Mouse (Mus musculus) forebrain, embryonic 11.5 days (tissue): ENCODE measurements around the gene Six5. TPM values are rescaled to one million over a fixed set of nuclear protein-coding genes. Genes with fewer than 3 reads are reported as not detected.

Source experiments
- ATAC-seq: fragments of 200-750 bp; cut with Nextera tagmentation; replicated peaks from 2 replicates; pipeline ENCODE4 v1.8.0; 2017; ENCODE audit warnings: moderate TSS enrichment; ENCODE audit not compliant: low FRiP score
- DNase-seq: peaks from one replicate; pipeline ENCODE4 v3.0.0-alpha.2; 2017; ENCODE audit warnings: low spot score
- H3K27ac ChIP-seq: fragments of 300-500 bp; sonication (generic); 2 replicates; pipeline ENCODE4 v1.5.1; 2014; ENCODE audit warnings: low read depth, low read length
- H3K27me3 ChIP-seq: fragments of 300-500 bp; sonication (generic); 2 replicates; pipeline ENCODE4 v1.6.1; 2014; ENCODE audit warnings: mild to moderate bottlenecking, low read length, mixed read lengths; ENCODE audit not compliant: control insufficient read depth, insufficient read depth
- H3K36me3 ChIP-seq: fragments of 300-500 bp; sonication (generic); 2 replicates; pipeline ENCODE4 v1.6.1; 2014; ENCODE audit warnings: mild to moderate bottlenecking, low read length, moderate library complexity, mixed read lengths; ENCODE audit not compliant: control insufficient read depth, insufficient read depth
- H3K4me1 ChIP-seq: fragments of 300-500 bp; sonication (generic); replicated peaks from 2 replicates; pipeline ENCODE4 v1.6.1; 2014; ENCODE audit warnings: low read length, mixed read lengths; ENCODE audit not compliant: control insufficient read depth, insufficient read depth
- H3K4me2 ChIP-seq: fragments of 300-500 bp; sonication (generic); 2 replicates; pipeline ENCODE4 v1.6.1; 2014; ENCODE audit warnings: low read depth, mild to moderate bottlenecking, low read length, moderate library complexity, mixed read lengths; ENCODE audit not compliant: severe bottlenecking
- H3K4me3 ChIP-seq: fragments of 300-500 bp; sonication (generic); 2 replicates; pipeline ENCODE4 v1.5.1; 2014; ENCODE audit warnings: low read depth, low read length
- H3K9ac ChIP-seq: fragments of 300-500 bp; sonication (generic); 2 replicates; pipeline ENCODE4 v1.6.1; 2014; ENCODE audit warnings: low read length
- H3K9me3 ChIP-seq: fragments of 300-500 bp; sonication (generic); 2 replicates; pipeline ENCODE4 v1.6.1; 2016; ENCODE audit warnings: low read length, mixed read lengths; ENCODE audit not compliant: control insufficient read depth
- WGBS: fragments of 180-500 bp; shearing (Covaris S2); extraction: QIAGEN DNeasy Blood & Tissue Kit; methylation state at CpG from one replicate; pipeline ENCODE4 v1.1.7; 2014; 5-methylcytosine and 5-hydroxymethylcytosine counted together
- polyA plus RNA-seq: library from polyadenylated mRNA; unstranded; fragments of >200 nt; fragmentation: Nextera tagmentation; extraction: Ambion mirVana; gene quantifications from 2 replicates; pipeline ENCODE4 v1.2.1, GENCODE M21; 2014

Six5 gene
- polyA plus RNA-seq, 1 experiment from 2014 or later, result 9.9 TPM

DNA sequence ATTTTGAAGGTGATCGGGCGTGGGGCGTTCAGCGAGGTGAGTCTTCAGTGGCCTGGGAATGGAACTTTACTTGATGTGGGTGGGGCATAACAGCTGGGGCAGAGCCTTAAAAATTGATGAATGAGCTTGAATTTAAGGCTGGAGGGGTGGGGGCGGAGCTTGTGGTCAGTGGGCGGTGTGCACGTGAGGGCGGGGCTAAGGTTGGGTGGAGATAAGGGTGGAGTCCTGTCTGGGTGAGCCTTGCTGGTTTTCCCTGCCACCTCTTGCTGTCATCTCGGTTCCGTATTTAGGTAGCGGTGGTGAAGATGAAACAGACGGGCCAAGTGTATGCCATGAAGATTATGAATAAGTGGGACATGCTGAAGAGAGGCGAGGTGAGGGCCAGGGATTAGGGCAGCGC lies 8.4 kb upstream of the Six5 start:
- Histone ChIP-seq H3K27me3 (peaks cover 4% of the 10 kb centered on the region; the same call in 1 of the 2 replicates), H3K9ac (no peak overlapping the region), H3K4me2 (0 out of 2 replicates have a peak overlapping the region, but pooled peaks have one; percentile 24), H3K9me3 (no peaks in the 10 kb centered on the region), H3K36me3 (peaks cover 2% of the 10 kb centered on the region; the same call in 1 of the 2 replicates), H3K4me1 (peaks cover 7% of the 10 kb centered on the region), H3K27ac (no peak overlapping the region), H3K4me3 (no peak overlapping the region)
- WGBS, result 9% methylated on average over 14 of the region's 14 CpGs
- DNase-seq (no peak), ATAC-seq (0 out of 2 replicates have a peak, but pooled peaks have one; percentile 31)

GRCm38 (mm10) chr7:19086760-19087159 lies 7.6 kb upstream of the Six5 start:
- ATAC-seq (no peak), DNase-seq (no peak)
- H3K27ac ChIP-seq, result no peak overlapping the region
- H3K9ac ChIP-seq, result no peak overlapping the region
- peaks cover 11% of the 10 kb centered on the region for H3K27me3 ChIP-seq
- 55% methylated on average over 18 of the region's 18 CpGs for WGBS
- H3K4me1 ChIP-seq, result peaks cover 9% of the 10 kb centered on the region
- H3K4me2 ChIP-seq, result no peak overlapping the region
- H3K4me3 ChIP-seq, result no peak overlapping the region
- H3K9me3 ChIP-seq, result no peaks in the 10 kb centered on the region
- H3K36me3 ChIP-seq, result peaks cover 1% of the 10 kb centered on the region; the same call in 1 of the 2 replicates

- WGBS, result 49% methylated on average over 10 of the region's 10 CpGs
Measured at GRCm38 (mm10) chr7:19088813-19089212, 5.6 kb upstream of the Six5 start.

GRCm38 (mm10) chr7:19091913-19092312 lies 2.5 kb upstream of the Six5 start:
- no peaks in the 10 kb centered on the region for H3K9me3 ChIP-seq
- peaks cover 13% of the 10 kb centered on the region for H3K27me3 ChIP-seq
- ATAC-seq, result no peak
- no peak overlapping the region for H3K27ac ChIP-seq
- peak overlapping the region; percentile 95 for H3K4me2 ChIP-seq
- WGBS, result 17% methylated on average over 14 of the region's 17 CpGs
- H3K4me3 ChIP-seq, result peak overlapping the region; percentile 72; the same call in 1 of the 2 replicates
- no peaks in the 10 kb centered on the region; the same call in 1 of the 2 replicates for H3K36me3 ChIP-seq
- H3K9ac ChIP-seq, result peak overlapping the region; percentile 30
- peak; percentile 65 for DNase-seq
- H3K4me1 ChIP-seq, result peaks cover 29% of the 10 kb centered on the region

More at GRCm38 (mm10) chr7:19088813-19089212, 5.6 kb upstream of the Six5 start:
- DNase-seq (peak; percentile 85), ATAC-seq (no peak)
- Histone ChIP-seq H3K4me2 (no peak overlapping the region), H3K36me3 (no peaks in the 10 kb centered on the region; the same call in 1 of the 2 replicates), H3K27ac (no peak overlapping the region), H3K4me1 (peaks cover 25% of the 10 kb centered on the region), H3K4me3 (no peak overlapping the region), H3K27me3 (peaks cover 13% of the 10 kb centered on the region), H3K9ac (no peak overlapping the region), H3K9me3 (no peaks in the 10 kb centered on the region)

GRCm38 (mm10) chr7:19092381-19093173 lies 1.8 kb upstream of the Six5 start:
- 4% methylated on average over 38 of the region's 38 CpGs for WGBS
- Histone ChIP-seq H3K36me3 (no peaks in the 10 kb centered on the region), H3K9me3 (no peaks in the 10 kb centered on the region), H3K27ac (peak overlapping the region; percentile 76), H3K9ac (peak overlapping the region; percentile 56), H3K4me2 (peak overlapping the region; percentile 95), H3K27me3 (peaks cover 13% of the 10 kb centered on the region), H3K4me3 (peak overlapping the region; percentile 72), H3K4me1 (peaks cover 33% of the 10 kb centered on the region)
- ATAC-seq (peak; percentile 68), DNase-seq (peak; percentile 91)

DNA sequence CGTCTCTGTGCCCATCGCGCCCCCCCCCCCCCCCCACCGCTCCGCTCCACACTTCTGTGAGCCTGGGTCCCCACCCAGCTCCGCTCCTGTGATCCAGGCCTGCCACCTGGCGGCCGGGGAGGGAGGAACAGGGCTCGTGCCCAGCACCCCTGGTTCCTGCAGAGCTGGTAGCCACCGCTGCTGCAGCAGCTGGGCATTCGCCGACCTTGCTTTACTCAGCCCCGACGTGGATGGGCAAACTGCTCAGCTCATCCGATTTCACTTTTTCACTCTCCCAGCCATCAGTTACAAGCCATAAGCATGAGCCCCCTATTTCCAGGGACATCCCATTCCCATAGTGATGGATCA lies 1.2 kb upstream of the Six5 start:
- peak; percentile 44 for ATAC-seq
- no peaks in the 10 kb centered on the region for H3K36me3 ChIP-seq
- H3K9me3 ChIP-seq, result no peaks in the 10 kb centered on the region
- peak; percentile 92 for DNase-seq
- H3K4me3 ChIP-seq, result peak overlapping the region; percentile 72
- WGBS, result 0% methylated on average over 15 of the region's 15 CpGs
- peak overlapping the region; percentile 56 for H3K9ac ChIP-seq
- peak overlapping the region; percentile 76 for H3K27ac ChIP-seq
- peaks cover 33% of the 10 kb centered on the region for H3K4me1 ChIP-seq
- H3K27me3 ChIP-seq, result peaks cover 13% of the 10 kb centered on the region
- peak overlapping the region; percentile 95 for H3K4me2 ChIP-seq

DNA sequence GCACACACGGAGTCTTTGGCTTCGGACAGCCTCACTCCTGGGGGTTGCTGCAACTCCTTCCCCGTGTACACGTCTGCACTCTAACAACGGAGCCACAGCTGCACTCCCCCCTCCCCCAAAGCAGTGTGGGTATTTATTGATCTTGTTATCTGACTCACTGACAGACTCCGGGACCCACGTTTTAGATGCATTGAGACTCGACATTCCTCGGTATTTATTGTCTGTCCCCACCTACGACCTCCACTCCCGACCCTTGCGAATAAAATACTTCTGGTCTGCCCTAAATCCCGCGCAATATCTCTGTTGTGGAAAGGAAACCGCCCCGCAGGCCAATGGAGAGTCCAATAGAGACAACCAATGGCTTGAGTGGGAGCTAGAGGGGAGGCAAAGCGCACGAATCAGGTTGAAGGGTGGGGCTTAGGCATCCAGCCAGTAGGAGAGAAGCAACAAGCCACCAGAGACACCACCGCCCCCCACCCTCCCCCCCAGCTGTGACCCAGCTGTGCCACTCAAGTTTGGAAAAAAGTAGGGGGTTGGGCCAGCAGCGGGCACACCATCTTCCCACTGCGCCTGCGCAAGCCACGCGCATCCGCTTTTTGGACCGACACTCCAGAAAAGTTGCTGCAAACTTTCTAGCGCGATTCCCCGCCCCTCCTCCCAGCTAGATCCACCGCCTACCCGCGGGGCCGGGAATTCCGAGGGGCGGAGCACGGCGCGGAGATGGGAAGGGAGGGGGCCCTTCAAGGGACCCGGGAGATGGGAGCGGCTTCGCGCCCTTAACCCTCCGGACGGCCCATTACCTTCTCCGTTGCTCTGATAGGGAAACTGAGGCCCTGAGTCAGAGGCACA lies 633 bp upstream of the Six5 start:
- Histone ChIP-seq H3K9ac (peak overlapping the region; percentile 93), H3K27ac (peak overlapping the region; percentile 97), H3K9me3 (no peaks in the 10 kb centered on the region), H3K27me3 (peaks cover 13% of the 10 kb centered on the region), H3K36me3 (no peaks in the 10 kb centered on the region), H3K4me1 (peaks cover 33% of the 10 kb centered on the region), H3K4me2 (peak overlapping the region; percentile 95), H3K4me3 (peak overlapping the region; percentile 72)
- ATAC-seq (peak; percentile 85), DNase-seq (peak; percentile 99)
- WGBS, result under 1% methylated on average over 45 of the region's 45 CpGs
